Mouse (Mus musculus) hindbrain, embryonic 13.5 days (tissue): ENCODE measurements around the gene Grap. TPM values are rescaled to one million over a fixed set of nuclear protein-coding genes. Genes with fewer than 3 reads are reported as not detected.

Experiments used
- ATAC-seq: fragments of 200-750 bp; cut with Nextera tagmentation; 2 replicates; pipeline ENCODE4 v1.8.0; 2017; ENCODE audit warnings: moderate TSS enrichment; ENCODE audit not compliant: low FRiP score
- H3K27ac ChIP-seq: fragments of 300-500 bp; sonication (generic); 2 replicates; pipeline ENCODE4 v1.5.1; 2015; ENCODE audit warnings: inconsistent platforms, mild to moderate bottlenecking, moderate library complexity
- H3K27me3 ChIP-seq: fragments of 300-500 bp; sonication (generic); 2 replicates; pipeline ENCODE4 v1.6.1; 2015; ENCODE audit warnings: mild to moderate bottlenecking, inconsistent platforms
- H3K36me3 ChIP-seq: fragments of 300-500 bp; sonication (generic); 2 replicates; pipeline ENCODE4 v1.6.1; 2015; ENCODE audit warnings: mild to moderate bottlenecking, inconsistent platforms
- H3K4me1 ChIP-seq: fragments of 300-500 bp; sonication (generic); replicated peaks from 2 replicates; pipeline ENCODE4 v1.6.1; 2015; ENCODE audit warnings: inconsistent platforms
- H3K4me2 ChIP-seq: fragments of 300-500 bp; sonication (generic); 2 replicates; pipeline ENCODE4 v1.6.1; 2015; ENCODE audit warnings: inconsistent platforms, mild to moderate bottlenecking, moderate library complexity
- H3K4me3 ChIP-seq: fragments of 300-500 bp; sonication (generic); 2 replicates; pipeline ENCODE4 v1.5.1; 2015; ENCODE audit warnings: mild to moderate bottlenecking, inconsistent platforms
- H3K9ac ChIP-seq: fragments of 300-500 bp; sonication (generic); 2 replicates; pipeline ENCODE4 v1.6.1; 2015; ENCODE audit warnings: mild to moderate bottlenecking, inconsistent platforms
- H3K9me3 ChIP-seq: fragments of 300-500 bp; sonication (generic); 2 replicates; pipeline ENCODE4 v1.6.1; 2016; ENCODE audit warnings: inconsistent platforms
- WGBS: fragments of 180-500 bp; shearing (Covaris S2); methylation state at CpG from one replicate; pipeline ENCODE4 v1.1.7; 2015; 5-methylcytosine and 5-hydroxymethylcytosine counted together
- polyA plus RNA-seq: library from polyadenylated mRNA; unstranded; fragments of >200 nt; fragmentation: Nextera tagmentation; extraction: Ambion mirVana; gene quantifications from 2 replicates; pipeline ENCODE4 v1.2.1, GENCODE M21; 2015

The Grap gene
- polyA plus RNA-seq, 1 experiment from 2014 or later = 11.0 TPM

DNA sequence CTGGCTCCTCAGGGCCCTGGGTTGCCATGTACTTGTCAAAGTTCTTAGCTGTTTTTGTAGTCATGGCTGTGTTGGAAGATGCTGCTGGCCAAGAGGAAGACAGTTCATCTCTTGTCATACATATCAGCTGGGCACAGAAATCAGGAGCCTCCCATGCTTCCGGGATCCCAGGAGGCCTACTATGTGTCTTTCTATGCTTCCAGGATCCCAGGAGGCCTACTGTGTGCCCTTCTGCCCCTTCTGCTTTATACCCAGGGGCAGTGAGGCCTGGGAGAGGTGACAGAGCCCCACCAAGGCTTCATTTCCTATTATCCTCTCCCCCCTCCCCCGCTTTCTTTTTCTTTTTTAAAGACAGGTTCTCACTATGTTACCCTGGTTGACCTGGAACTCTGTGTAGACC lies 52.5 kb downstream of the Grap start:
- Histone ChIP-seq H3K4me2 (no peak overlapping the region), H3K9me3 (no peaks in the 10 kb centered on the region), H3K4me3 (no peak overlapping the region), H3K27ac (no peak overlapping the region), H3K9ac (no peak overlapping the region), H3K4me1 (peaks cover 6% of the 10 kb centered on the region; the same call in 1 of the 2 replicates), H3K36me3 (no peaks in the 10 kb centered on the region), H3K27me3 (peaks cover 10% of the 10 kb centered on the region; the same call in 1 of the 2 replicates)
- 95% methylated on average over 2 of the region's 2 CpGs for WGBS
- no peak for ATAC-seq

DNA sequence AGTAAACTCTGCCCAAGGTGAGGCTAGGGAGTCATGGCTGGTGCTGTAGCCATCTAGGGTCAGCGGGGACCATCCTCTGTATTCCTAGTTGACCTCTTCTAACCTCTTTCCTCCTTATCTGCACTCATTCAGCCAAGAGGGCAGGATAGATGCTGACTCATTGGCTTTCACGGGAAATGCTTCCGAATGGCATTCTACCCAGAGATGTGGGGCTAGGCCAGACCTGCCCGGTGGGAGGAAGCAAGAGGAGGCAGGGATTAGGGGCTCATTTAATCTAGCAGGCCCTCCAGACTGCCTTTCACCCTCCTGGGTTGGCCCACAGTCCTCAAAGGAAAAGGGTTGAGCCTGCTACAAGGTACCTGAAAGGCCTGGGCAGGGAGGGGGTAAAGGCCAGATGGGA lies 53.2 kb downstream of the Grap start:
- 72% methylated on average over 4 of the region's 4 CpGs for whole genome bisulfite sequencing
- H3K4me3 ChIP-seq = no peak overlapping the region
- no peaks in the 10 kb centered on the region for H3K36me3 ChIP-seq
- H3K9me3 ChIP-seq = no peaks in the 10 kb centered on the region
- no peak overlapping the region for H3K27ac ChIP-seq
- no peak overlapping the region for H3K9ac ChIP-seq
- H3K4me1 ChIP-seq = 0 out of 2 replicates have a peak, but pooled peaks cover 4% of the 10 kb centered on the region
- H3K27me3 ChIP-seq = peaks cover 5% of the 10 kb centered on the region; the same call in 1 of the 2 replicates
- ATAC-seq = no peak
- no peak overlapping the region for H3K4me2 ChIP-seq

DNA sequence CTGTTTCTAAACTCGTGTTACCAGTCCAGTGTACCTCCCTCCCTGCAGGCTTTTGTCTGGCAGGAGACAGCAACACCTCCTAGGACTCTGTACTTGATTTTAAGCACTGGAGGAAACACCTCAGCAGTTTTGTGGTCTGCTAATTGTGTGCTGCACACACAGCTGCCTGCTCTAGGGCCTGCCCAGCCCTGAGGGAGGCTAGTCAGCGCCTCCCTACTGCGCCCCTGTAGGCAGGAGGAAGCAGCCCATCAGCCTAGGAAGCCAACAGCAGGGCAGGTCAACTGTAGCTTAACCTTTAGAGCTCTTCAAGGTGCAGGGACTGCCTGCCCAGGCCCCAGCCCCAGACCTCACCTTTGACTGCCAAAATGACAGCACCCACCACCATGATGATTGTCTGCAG lies 55.9 kb downstream of the Grap start:
- Histone ChIP-seq H3K4me2 (no peak overlapping the region), H3K4me3 (no peak overlapping the region), H3K9ac (no peak overlapping the region), H3K9me3 (no peaks in the 10 kb centered on the region), H3K27ac (no peak overlapping the region), H3K4me1 (no peaks in the 10 kb centered on the region), H3K36me3 (no peaks in the 10 kb centered on the region), H3K27me3 (peaks cover 3% of the 10 kb centered on the region; the same call in 1 of the 2 replicates)
- ATAC-seq = no peak
- 72% methylated on average over 3 of the region's 3 CpGs for WGBS

DNA sequence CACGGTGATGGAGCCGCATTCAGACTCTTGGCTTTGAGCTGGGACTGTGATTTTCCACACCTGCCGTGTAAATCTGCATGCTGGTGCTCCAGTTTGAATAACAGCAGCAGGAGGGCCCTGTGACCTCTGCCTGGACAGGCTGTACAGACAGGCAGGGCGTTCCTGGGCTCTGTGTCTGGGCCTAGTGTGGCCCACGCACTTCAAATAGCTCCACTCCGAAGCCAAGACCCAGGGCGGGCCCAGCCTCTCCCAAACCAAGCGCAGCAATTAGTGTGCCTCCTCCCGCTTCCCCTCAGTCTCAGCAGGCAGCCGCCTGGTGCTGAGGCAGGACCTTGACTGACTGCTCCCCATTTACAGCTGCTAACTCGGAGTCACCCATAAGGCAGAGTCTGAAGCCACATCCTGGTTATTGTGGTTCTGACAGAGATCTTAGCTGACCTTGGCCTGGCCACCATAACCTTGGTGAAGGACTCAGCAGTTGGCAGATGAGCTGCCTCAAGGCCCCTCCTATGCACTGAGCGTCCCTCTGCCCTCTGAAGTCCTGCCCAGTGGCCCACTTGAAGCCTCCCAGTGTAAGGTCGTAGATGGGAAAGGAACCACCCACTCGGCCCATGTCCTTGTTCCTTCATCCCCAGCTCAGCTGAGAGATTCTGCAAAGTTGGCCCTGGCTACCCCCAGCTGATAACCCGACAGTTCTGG lies 60.2 kb downstream of the Grap start:
- H3K27ac ChIP-seq = no peak overlapping the region
- H3K27me3 ChIP-seq = peaks cover 5% of the 10 kb centered on the region; the same call in 1 of the 2 replicates
- 0 out of 2 replicates have a peak, but pooled peaks cover 3% of the 10 kb centered on the region for H3K4me1 ChIP-seq
- no peak overlapping the region for H3K4me2 ChIP-seq
- peak overlapping the region; percentile 51; the same call in 1 of the 2 replicates for H3K9ac ChIP-seq
- 56% methylated on average over 15 of the region's 15 CpGs for WGBS
- no peak overlapping the region for H3K4me3 ChIP-seq
- H3K9me3 ChIP-seq = no peaks in the 10 kb centered on the region
- ATAC-seq = no peak
- no peaks in the 10 kb centered on the region for H3K36me3 ChIP-seq

DNA sequence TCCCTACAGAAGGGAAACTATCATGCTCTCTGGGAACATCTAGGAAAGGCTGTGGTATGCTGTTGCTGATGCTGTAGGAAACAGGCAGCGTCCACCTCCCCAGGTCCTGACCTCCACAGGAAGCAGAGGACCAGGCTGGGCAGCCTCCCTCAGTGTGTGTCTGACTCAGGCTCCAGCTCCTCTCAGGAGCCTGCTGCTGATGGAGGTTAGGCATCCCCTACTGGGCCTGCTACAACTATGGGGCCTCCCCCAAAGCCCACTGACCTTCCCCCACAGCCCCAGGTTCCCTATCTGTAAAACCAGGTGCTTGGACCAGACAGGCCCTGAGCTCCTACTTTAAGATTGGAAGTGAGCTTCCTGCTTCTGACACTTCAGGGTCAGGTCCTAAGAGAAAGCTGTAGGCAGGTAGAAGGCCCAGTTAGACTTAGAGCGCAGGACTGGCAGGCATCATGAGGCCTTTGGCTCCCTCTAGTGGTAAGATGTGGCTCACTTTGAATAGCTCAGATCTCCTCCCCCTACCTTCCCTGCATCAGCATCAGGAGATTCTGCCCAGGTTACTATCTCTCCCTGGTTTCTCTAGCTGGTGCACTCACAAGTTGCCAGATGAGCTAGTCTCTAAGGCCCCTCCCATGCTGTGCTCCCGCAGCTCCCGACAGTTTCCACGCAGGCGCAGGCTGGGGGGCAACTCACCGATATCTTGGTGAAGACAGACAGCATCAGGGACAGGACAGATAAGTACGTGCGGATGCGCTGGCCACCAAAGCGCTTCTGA lies 61.5 kb downstream of the Grap start:
- Histone ChIP-seq H3K4me1 (peaks cover 7% of the 10 kb centered on the region), H3K4me3 (no peak overlapping the region), H3K9ac (no peak overlapping the region; the same call in 1 of the 2 replicates), H3K27ac (no peak overlapping the region), H3K9me3 (no peaks in the 10 kb centered on the region), H3K27me3 (peaks cover 5% of the 10 kb centered on the region; the same call in 1 of the 2 replicates), H3K36me3 (no peaks in the 10 kb centered on the region), H3K4me2 (no peak overlapping the region)
- peak; percentile 84 for ATAC-seq
- WGBS = 51% methylated on average over 11 of the region's 11 CpGs

DNA sequence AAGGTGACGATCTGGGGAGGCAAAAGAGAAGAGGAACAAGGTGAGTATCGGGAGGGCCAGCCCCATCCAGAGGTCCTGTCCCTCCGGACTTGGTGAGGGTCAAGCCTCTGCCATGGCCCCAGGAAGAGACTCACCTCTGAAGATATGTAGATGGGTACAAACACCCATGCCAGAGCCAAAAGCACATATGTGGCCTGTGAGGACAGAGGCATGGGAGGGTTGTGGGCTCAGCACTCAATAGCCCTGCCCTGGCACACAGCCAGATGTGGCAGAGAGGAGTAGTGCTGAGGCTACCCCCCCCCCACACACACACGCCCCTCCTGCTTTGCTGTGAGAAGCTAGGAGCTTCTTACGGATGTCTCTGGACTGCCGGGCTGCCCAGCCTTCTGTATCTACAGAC lies 62.1 kb downstream of the Grap start:
- Histone ChIP-seq H3K4me1 (peaks cover 12% of the 10 kb centered on the region), H3K9ac (no peak overlapping the region; the same call in 1 of the 2 replicates), H3K27ac (no peak overlapping the region), H3K4me2 (no peak overlapping the region), H3K27me3 (peaks cover 5% of the 10 kb centered on the region; the same call in 1 of the 2 replicates), H3K4me3 (no peak overlapping the region), H3K36me3 (no peaks in the 10 kb centered on the region), H3K9me3 (no peaks in the 10 kb centered on the region)
- peak; percentile 72 for ATAC-seq
- WGBS = 70% methylated on average over 6 of the region's 6 CpGs

DNA sequence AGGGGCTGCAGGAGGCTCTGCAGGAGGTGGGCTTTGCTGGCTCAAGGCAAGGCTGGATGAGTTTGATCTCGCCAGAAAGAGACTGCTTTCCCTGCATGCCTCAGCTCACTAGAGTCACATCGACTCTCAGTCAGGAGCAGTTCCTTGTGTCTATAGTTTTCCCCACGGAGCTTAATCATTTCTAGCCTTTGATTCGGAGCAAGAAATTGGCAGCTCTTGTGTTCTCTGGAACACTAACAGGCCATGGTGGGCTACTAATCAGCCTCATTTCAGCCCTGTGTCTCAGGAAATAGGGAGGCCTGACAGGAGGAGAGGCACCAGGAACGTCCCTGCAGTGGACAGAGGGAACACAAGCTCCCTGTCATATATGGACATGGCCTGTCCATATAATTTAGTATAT lies 64.9 kb downstream of the Grap start:
- WGBS = 67% methylated on average over 5 of the region's 5 CpGs
- ATAC-seq = no peak

DNA sequence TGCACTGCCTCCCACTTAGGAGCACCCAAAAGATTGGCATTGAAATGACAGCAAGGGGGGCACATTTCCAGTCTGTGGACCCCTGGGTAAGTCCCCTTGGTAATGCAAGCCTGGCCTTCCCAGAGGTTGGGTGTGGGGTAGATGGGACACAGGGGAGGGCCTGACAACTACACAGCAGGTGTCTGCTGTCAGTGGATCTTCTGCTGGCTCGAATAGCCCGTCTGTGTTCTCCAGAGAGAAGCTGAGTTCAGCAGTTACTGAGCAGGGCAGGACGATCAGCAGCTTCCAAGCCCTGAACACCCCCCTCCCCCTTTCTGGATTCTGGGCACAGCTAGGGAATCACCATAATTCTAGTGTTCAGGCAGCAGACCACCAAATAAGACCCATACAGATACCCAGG lies 66.3 kb downstream of the Grap start:
- H3K27me3 ChIP-seq = peaks cover under 1% of the 10 kb centered on the region; the same call in 1 of the 2 replicates
- no peak overlapping the region for H3K4me2 ChIP-seq
- H3K9ac ChIP-seq = no peak overlapping the region
- no peak overlapping the region for H3K4me3 ChIP-seq
- no peaks in the 10 kb centered on the region for H3K36me3 ChIP-seq
- WGBS = 40% methylated on average over 3 of the region's 3 CpGs
- no peak overlapping the region for H3K27ac ChIP-seq
- H3K9me3 ChIP-seq = no peaks in the 10 kb centered on the region
- H3K4me1 ChIP-seq = peaks cover 12% of the 10 kb centered on the region
- ATAC-seq = no peak

More for the DNA sequence above, 64.9 kb downstream of the Grap start:
- Histone ChIP-seq H3K4me3 (no peak overlapping the region), H3K4me2 (no peak overlapping the region), H3K4me1 (peaks cover 12% of the 10 kb centered on the region), H3K27ac (no peak overlapping the region), H3K27me3 (peaks cover 5% of the 10 kb centered on the region; the same call in 1 of the 2 replicates), H3K36me3 (no peaks in the 10 kb centered on the region), H3K9me3 (no peaks in the 10 kb centered on the region), H3K9ac (no peak overlapping the region)

DNA sequence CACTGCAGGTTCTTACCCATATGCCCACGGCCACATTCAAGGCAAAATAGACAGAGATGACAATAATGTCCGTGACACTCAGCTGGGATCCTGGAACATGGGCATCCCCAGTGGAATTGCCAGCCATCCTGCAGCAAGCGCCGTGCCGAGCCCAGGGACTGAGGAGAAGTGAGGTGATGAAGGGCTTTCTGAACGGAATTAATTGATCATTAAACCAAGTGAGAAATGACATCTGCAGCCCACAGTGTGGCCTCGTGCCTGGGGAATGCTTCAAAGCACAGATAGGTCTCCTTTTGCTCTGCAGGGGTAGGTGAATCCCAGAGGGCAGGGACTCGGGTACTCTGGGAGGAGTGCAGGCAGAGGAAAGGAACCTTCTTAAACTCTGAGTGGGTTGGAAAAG lies 66.8 kb downstream of the Grap start:
- 53% methylated on average over 8 of the region's 8 CpGs for WGBS
- peaks cover 11% of the 10 kb centered on the region for H3K4me1 ChIP-seq

DNA sequence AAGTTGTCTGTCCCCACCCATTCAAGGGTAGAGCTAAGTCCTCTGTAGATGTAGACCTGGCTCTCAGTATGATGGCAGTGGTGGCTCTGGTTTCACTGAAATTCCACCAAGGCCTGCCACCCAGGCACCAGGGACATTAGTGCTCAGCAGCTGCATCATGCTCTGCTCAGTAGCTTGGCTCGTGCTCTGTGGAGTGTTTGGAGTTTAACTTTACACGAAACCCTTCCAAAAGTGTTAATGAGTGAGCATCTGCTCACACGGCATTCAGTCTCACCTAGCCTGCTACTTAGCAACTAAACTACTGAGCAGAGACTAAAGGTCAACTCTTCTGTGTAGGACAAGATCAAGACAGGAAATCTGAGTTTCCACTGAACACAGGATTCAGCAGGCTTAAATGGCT lies 67.6 kb downstream of the Grap start, which contains the start of gene Slc5a10:
Gene Slc5a10, minus strand, starts transcription at position 191 of the 400 bp plus-strand sequence.
- Histone ChIP-seq H3K36me3 (no peaks in the 10 kb centered on the region), H3K9me3 (no peaks in the 10 kb centered on the region)
- WGBS = 95% methylated on average over 3 of the region's 3 CpGs

More for the DNA sequence above, 66.8 kb downstream of the Grap start:
- Histone ChIP-seq H3K36me3 (no peaks in the 10 kb centered on the region), H3K9me3 (no peaks in the 10 kb centered on the region), H3K27ac (no peak overlapping the region), H3K27me3 (no peaks in the 10 kb centered on the region), H3K9ac (no peak overlapping the region), H3K4me3 (no peak overlapping the region), H3K4me2 (no peak overlapping the region)
- no peak for ATAC-seq

DNA sequence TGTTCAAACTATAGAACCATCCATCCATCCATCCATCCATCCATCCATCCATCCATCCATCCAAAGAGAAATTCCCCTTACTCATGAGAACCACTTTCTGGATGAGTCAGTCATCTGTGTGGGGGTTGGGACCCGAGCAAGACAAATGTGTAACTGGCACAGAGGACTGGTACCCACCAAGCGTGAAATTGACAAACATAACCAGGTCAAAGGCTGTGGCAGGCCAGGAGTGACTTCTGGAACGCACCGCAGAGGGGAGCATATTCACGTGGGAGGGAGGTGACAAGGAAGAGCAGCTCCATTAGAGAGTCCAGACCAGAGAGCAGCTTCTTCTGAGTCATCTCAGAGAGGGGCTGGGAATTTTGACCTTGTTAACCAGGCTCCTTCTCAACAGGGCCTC lies 69.0 kb downstream of the Grap start:
- Histone ChIP-seq H3K4me1 (peaks cover 9% of the 10 kb centered on the region), H3K4me2 (no peak overlapping the region), H3K9me3 (no peaks in the 10 kb centered on the region), H3K27ac (no peak overlapping the region), H3K9ac (no peak overlapping the region), H3K4me3 (no peak overlapping the region), H3K27me3 (no peaks in the 10 kb centered on the region), H3K36me3 (peaks cover 13% of the 10 kb centered on the region)
- ATAC-seq = no peak
- WGBS = 47% methylated on average over 5 of the region's 5 CpGs

More for the DNA sequence above, 67.6 kb downstream of the Grap start, which contains the start of gene Slc5a10:
- no peak for ATAC-seq
- H3K9ac ChIP-seq = no peak within 1 kb of the TSS
- H3K4me3 ChIP-seq = no peak within 1 kb of the TSS
- H3K27me3 ChIP-seq = no peaks in the 10 kb centered on the region
- H3K4me2 ChIP-seq = no peak within 1 kb of the TSS
- no peak within 1 kb of the TSS for H3K27ac ChIP-seq
- H3K4me1 ChIP-seq = peaks cover 9% of the 10 kb centered on the region
